Mouse (Mus musculus) right cerebral cortex, postnatal 25 days (tissue): ENCODE measurements at regions not wholly inside any gene's neighbourhood (a gene's known extent, or its start where the extent isn't known, plus 50 kb on each side); places are given as distances from the start of the nearest gene placed in this dataset.

ENCODE experiments used
- DNase-seq: peaks from one replicate; pipeline ENCODE4 v3.0.0; 2022

GRCm38 (mm10) chr11:23996250-23996649, 78.6 kb downstream of the A830031A19Rik start:
- DNase-seq = no peak

GRCm38 (mm10) chr11:23994160-23994559, 80.7 kb downstream of the A830031A19Rik start:
- DNase-seq = peak; percentile 15

GRCm38 (mm10) chr11:23987532-23988450, 87.1 kb downstream of the A830031A19Rik start:
- no peak for DNase-seq

GRCm38 (mm10) chr11:23985231-23985630, 89.6 kb downstream of the A830031A19Rik start:
- DNase-seq = no peak

- peak; percentile 82 for DNase-seq
Measured at GRCm38 (mm10) chr11:23979332-23979731, 84.3 kb upstream of the Papolg start.

GRCm38 (mm10) chr11:23978300-23978699, 83.2 kb upstream of the Papolg start:
- DNase-seq = no peak

GRCm38 (mm10) chr11:23977096-23977495, 82.0 kb upstream of the Papolg start:
- DNase-seq = peak; percentile 31

- DNase-seq = no peak
Measured at GRCm38 (mm10) chr11:23954323-23954722, 59.3 kb upstream of the Papolg start.

- no peak for DNase-seq
Measured at GRCm38 (mm10) chr11:23945966-23946365, 50.9 kb upstream of the Papolg start.
